ENCODE assay signal across 12 mouse cellular contexts in the genomic region with DNA sequence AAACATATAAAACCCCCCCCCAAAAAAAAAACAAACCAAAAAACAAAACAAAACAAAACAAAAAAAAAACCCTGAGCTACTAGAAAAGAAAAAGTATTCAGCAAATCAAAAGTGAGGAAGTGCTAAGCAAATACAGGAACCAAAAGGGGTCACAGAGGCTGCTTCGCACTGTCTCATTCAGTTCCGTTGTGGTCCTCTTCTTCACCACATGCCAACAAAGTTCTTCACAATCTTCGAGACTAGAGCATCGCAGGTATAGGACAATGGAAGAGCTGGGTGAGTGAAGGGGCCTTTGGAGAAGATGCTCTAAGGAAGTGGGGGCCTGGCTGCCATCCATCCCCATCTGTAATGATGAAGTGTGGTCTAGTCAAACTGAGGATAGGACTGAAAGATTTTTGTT. TPM values are rescaled to one million over a fixed set of nuclear protein-coding genes. Genes with fewer than 3 reads are reported as not detected.
DNase-seq lines count a peak whose midpoint lies in the region; ATAC-seq and TF ChIP-seq lines count a peak whose summit lies in the region.
"Had no signal": no experiment of that assay in that cellular context is flagged by ENCODE, and none has a peak within 500 bp of the region (broad histone marks: within the 10 kb centered on the region; RNA-seq: fewer than 3 reads in every experiment).

No protein-coding gene starts in this region.

- ATAC-seq in liver, embryonic 13.5 days (ENCODE audit: low read depth), result no peak
- ATAC-seq in monocyte, adult 5-6 weeks (replicated peaks; ENCODE audit: insufficient number of reproducible peaks, low FRiP score, low TSS enrichment, poor library complexity, severe bottlenecking), result 0 out of 2 replicates have a peak, but pooled peaks have one; percentile 16

- no peak overlapping the region for H3K27ac ChIP-seq in liver, embryonic 13.5 days
- H3K27ac ChIP-seq in bone marrow, adult 2 months (ENCODE audit: control insufficient read depth, insufficient read depth, low read depth, low read length, poor library complexity), result peak overlapping the region; percentile 76
- H3K27ac ChIP-seq: heart, embryonic 13.5 days had no signal

- H3K4me2 ChIP-seq in liver, embryonic 13.5 days, result 0 out of 2 replicates have a peak overlapping the region, but pooled peaks have one; percentile 5
- H3K4me2 ChIP-seq: heart, embryonic 13.5 days had no signal

- H3K27me3 ChIP-seq in liver, embryonic 13.5 days, result no peaks in the 10 kb centered on the region
- H3K27me3 ChIP-seq: heart, embryonic 13.5 days had no signal

- no peaks in the 10 kb centered on the region for H3K9me3 ChIP-seq in liver, embryonic 13.5 days (replicated peaks)
- H3K9me3 ChIP-seq: heart, embryonic 13.5 days had no signal

- H3K9ac ChIP-seq in liver, embryonic 13.5 days, result no peak overlapping the region
- H3K9ac ChIP-seq: heart, embryonic 13.5 days had no signal

- no peak for TF ChIP-seq POLR2A in bone marrow, adult 2 months (IDR thresholded peaks at IDR 0.05; ENCODE audit: borderline replicate concordance, control insufficient read depth, low read depth, low read length)

- H3K36me3 ChIP-seq in liver, embryonic 13.5 days, result no peaks in the 10 kb centered on the region
- H3K36me3 ChIP-seq: heart, embryonic 13.5 days had no signal

- DNase-seq in liver, embryonic 13.5 days, result no peak
- DNase-seq in liver, result no peak
- peak; percentile 58 for DNase-seq in thymus, postnatal 25 days
- DNase-seq in embryo, embryonic 11 days, result no peak
- DNase-seq in kidney, postnatal 25 days, result no peak
- DNase-seq: kidney, adult 11 months had no signal

- 42% methylated on average over 4 of the region's 4 CpGs for WGBS in liver, embryonic 13.5 days (ENCODE audit: insufficient replicate concordance)
- 6% methylated on average over 4 of the region's 4 CpGs for WGBS in bone marrow, adult 2 months

- no peak for TF ChIP-seq CTCF in bone marrow, adult 2 months (IDR thresholded peaks at IDR 0.05; ENCODE audit: control insufficient read depth, insufficient read depth, low read length)

- no peak overlapping the region for H3K4me3 ChIP-seq in liver, embryonic 13.5 days (replicated peaks)
- peak overlapping the region; percentile 58 for H3K4me3 ChIP-seq in bone marrow, adult 2 months (replicated peaks; ENCODE audit: control insufficient read depth, low read depth, low read length)
- H3K4me3 ChIP-seq: heart, embryonic 13.5 days had no signal

- peaks cover 8% of the 10 kb centered on the region; the same call in 1 of the 2 replicates for H3K4me1 ChIP-seq in liver, embryonic 13.5 days (replicated peaks)
- H3K4me1 ChIP-seq in bone marrow, adult 2 months (ENCODE audit: control insufficient read depth, insufficient read depth, low read length), result peaks cover 2% of the 10 kb centered on the region; the same call in 1 of the 2 replicates

RNA-seq across cellular contexts. Expression of a gene that starts 2.4 kb away (rescaled TPM):
- 1.5 and 2.0 TPM in 2 replicates for polyA plus RNA-seq in liver, embryonic 13.5 days (2015; fragmentation: Nextera tagmentation; extraction: Ambion mirVana)
- 4.2 and 12.3 TPM in 2 replicates for polyA plus RNA-seq in bone marrow, adult 2 months (2011; ENCODE audit: insufficient read depth, insufficient read length, low replicate concordance, missing spikeins)
- total RNA-seq in monocyte, adult 5-6 weeks (2017), result 25.8 to 41.6 TPM (median 26.1 TPM) in 3 replicates

RNA-seq across cellular contexts. Expression of a gene that starts 2.5 kb away (rescaled TPM):
- 8.4 and 9.2 TPM in 2 replicates for polyA plus RNA-seq in liver, embryonic 13.5 days (2015; fragmentation: Nextera tagmentation; extraction: Ambion mirVana)
- 45.6 and 46.7 TPM in 2 replicates for polyA plus RNA-seq in bone marrow, adult 2 months (2011; ENCODE audit: insufficient read depth, insufficient read length, low replicate concordance, missing spikeins)
- 101 to 112 TPM (median 106 TPM) in 3 replicates for total RNA-seq in monocyte, adult 5-6 weeks (2017)

RNA-seq across cellular contexts. Expression of a gene that starts 33.0 kb away (rescaled TPM):
- polyA plus RNA-seq in liver, embryonic 13.5 days (2015; fragmentation: Nextera tagmentation; extraction: Ambion mirVana), result 0.69 and 0.81 TPM in 2 replicates
- 1.8 and 2.0 TPM in 2 replicates for polyA plus RNA-seq in bone marrow, adult 2 months (2011; ENCODE audit: insufficient read depth, insufficient read length, low replicate concordance, missing spikeins)
- total RNA-seq in monocyte, adult 5-6 weeks (2017), result 2.2 to 4.7 TPM (median 3.5 TPM) in 3 replicates

RNA-seq across cellular contexts. Expression of a gene that starts 48.1 kb away (rescaled TPM):
- not detected in 2 replicates for polyA plus RNA-seq in liver, embryonic 13.5 days (2015; fragmentation: Nextera tagmentation; extraction: Ambion mirVana)
- polyA plus RNA-seq in bone marrow, adult 2 months (2011; ENCODE audit: insufficient read depth, insufficient read length, low replicate concordance, missing spikeins), result 2.2 and 4.3 TPM in 2 replicates
- total RNA-seq in monocyte, adult 5-6 weeks (2017), result 1.4 to 4.1 TPM in 2 of 3 replicates, not detected in the other
- total RNA-seq: left cerebral cortex, postnatal 25 days; megakaryocyte-erythroid progenitor cell, adult 5-6 weeks had no signal
- polyA plus RNA-seq: embryonic facial prominence, embryonic 14.5 days; heart, embryonic 13.5 days had no signal

RNA-seq across cellular contexts. Expression of a gene that starts 58.7 kb away (rescaled TPM):
- polyA plus RNA-seq in liver, embryonic 13.5 days (2015; fragmentation: Nextera tagmentation; extraction: Ambion mirVana), result not detected in 2 replicates
- not detected in 2 replicates for polyA plus RNA-seq in bone marrow, adult 2 months (2011; ENCODE audit: insufficient read depth, insufficient read length, low replicate concordance, missing spikeins)
- not detected in 3 replicates for total RNA-seq in monocyte, adult 5-6 weeks (2017)
- total RNA-seq: left cerebral cortex, postnatal 25 days; megakaryocyte-erythroid progenitor cell, adult 5-6 weeks had no signal
- polyA plus RNA-seq: embryonic facial prominence, embryonic 14.5 days; heart, embryonic 13.5 days had no signal
